Mouse (Mus musculus) forebrain, embryonic 16.5 days (tissue): ENCODE data around the gene E330034G19Rik. TPM values are rescaled to one million over a fixed set of nuclear protein-coding genes. Genes with fewer than 3 reads are reported as not detected.

ENCODE experiments used
- ATAC-seq: fragments of 200-750 bp; cut with Nextera tagmentation; 2 replicates; pipeline ENCODE4 v1.8.0; 2017; ENCODE audit warnings: mild to moderate bottlenecking, moderate library complexity
- H3K27ac ChIP-seq: fragments of 300-500 bp; sonication (generic); 2 replicates; pipeline ENCODE4 v1.5.1; 2014; ENCODE audit warnings: low read length, control low read depth
- H3K27me3 ChIP-seq: fragments of 300-500 bp; sonication (generic); replicated peaks from 2 replicates; pipeline ENCODE4 v1.6.1; 2014; ENCODE audit warnings: low read length; ENCODE audit not compliant: control insufficient read depth, insufficient read depth
- H3K36me3 ChIP-seq: fragments of 300-500 bp; sonication (generic); 2 replicates; pipeline ENCODE4 v1.6.1; 2014; ENCODE audit not compliant: control insufficient read depth, insufficient read depth
- H3K4me1 ChIP-seq: fragments of 300-500 bp; sonication (generic); replicated peaks from 2 replicates; pipeline ENCODE4 v1.6.1; 2014; ENCODE audit warnings: low read length; ENCODE audit not compliant: control insufficient read depth, insufficient read depth
- H3K4me2 ChIP-seq: fragments of 300-500 bp; sonication (generic); 2 replicates; pipeline ENCODE4 v1.6.1; 2014; ENCODE audit warnings: mild to moderate bottlenecking, low read length, control low read depth
- H3K4me3 ChIP-seq: fragments of 300-500 bp; sonication (generic); replicated peaks from 2 replicates; pipeline ENCODE4 v1.5.1; 2014; ENCODE audit warnings: mild to moderate bottlenecking, low read length, control low read depth
- H3K9ac ChIP-seq: fragments of 300-500 bp; sonication (generic); replicated peaks from 2 replicates; pipeline ENCODE4 v1.6.1; 2014; ENCODE audit warnings: low read depth, low read length, control low read depth
- H3K9me3 ChIP-seq: fragments of 300-500 bp; sonication (generic); 2 replicates; pipeline ENCODE4 v1.6.1; 2016; ENCODE audit warnings: low read length; ENCODE audit not compliant: control insufficient read depth
- WGBS: fragments of 180-500 bp; shearing (Covaris S2); extraction: QIAGEN DNeasy Blood & Tissue Kit; methylation state at CpG from one replicate; pipeline ENCODE4 v1.1.7; 2014; 5-methylcytosine and 5-hydroxymethylcytosine counted together
- polyA plus RNA-seq: library from polyadenylated mRNA; unstranded; fragments of >200 nt; fragmentation: Nextera tagmentation; extraction: Ambion mirVana; gene quantifications from 2 replicates; pipeline ENCODE4 v1.2.1, GENCODE M21; 2015

The E330034G19Rik gene
- not detected in 2 replicates for polyA plus RNA-seq

- no peak for ATAC-seq
- WGBS: 41% methylated on average over 3 of the region's 3 CpGs
- Histone ChIP-seq H3K27me3 (no peaks in the 10 kb centered on the region), H3K4me3 (no peak within 1 kb of the TSS), H3K27ac (no peak within 1 kb of the TSS), H3K36me3 (no peaks in the 10 kb centered on the region), H3K9ac (no peak within 1 kb of the TSS), H3K4me1 (no peaks in the 10 kb centered on the region), H3K9me3 (no peaks in the 10 kb centered on the region), H3K4me2 (no peak within 1 kb of the TSS)
Measured at GRCm38 (mm10) chr14:24292914-24293313, at the start of gene E330034G19Rik. TSS of gene E330034G19Rik (plus strand) at chr14:24293214.

DNA sequence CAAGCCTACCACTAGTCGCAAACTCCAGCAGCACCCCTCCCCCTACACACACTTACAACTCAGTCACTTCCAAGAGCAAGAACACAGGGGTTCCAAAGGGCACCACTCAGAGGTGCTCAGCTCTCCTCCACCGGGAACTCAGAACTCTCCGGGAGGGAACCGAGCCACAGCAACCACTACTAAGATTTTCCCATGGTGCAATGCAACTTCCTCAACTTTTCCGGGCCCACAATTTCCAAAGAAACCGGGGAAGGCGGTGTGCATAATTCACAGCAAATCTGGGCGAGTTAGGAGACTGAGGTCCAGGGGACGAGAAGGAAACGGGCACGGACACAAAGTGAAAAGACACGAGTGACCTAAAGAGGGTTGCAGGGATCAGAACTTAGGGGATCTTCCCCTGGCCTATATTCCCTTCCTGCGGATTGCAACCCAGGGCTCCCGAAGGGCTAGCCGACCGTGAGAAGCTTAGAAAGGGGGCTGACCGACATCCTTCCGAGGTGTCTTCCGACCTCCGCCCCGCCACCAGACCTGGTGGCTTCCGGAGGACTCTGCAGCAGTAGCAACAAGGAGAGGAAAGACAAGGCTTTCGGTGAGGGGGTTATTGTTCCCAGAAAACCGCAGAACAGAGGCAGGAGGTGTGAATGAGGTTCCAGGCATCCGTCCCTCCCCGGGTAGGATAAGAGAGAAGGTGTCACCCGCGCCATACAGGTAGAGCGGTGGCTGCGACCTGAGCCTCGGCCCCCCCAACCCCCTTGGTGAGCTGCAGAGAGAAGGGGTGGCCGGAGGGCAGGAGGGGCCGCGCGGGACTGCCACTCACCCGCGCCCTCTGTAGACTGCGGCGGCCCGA, 48.5 kb upstream of the E330034G19Rik start:
- peak; percentile 16 for ATAC-seq
- Histone ChIP-seq H3K27me3 (no peaks in the 10 kb centered on the region), H3K36me3 (no peaks in the 10 kb centered on the region), H3K9me3 (no peaks in the 10 kb centered on the region), H3K9ac (peak overlapping the region; percentile 94), H3K4me3 (peak overlapping the region; percentile 58), H3K4me1 (peaks cover 15% of the 10 kb centered on the region), H3K27ac (peak overlapping the region; percentile 83), H3K4me2 (peak overlapping the region; percentile 87)
- under 1% methylated on average over 40 of the region's 40 CpGs for WGBS

DNA sequence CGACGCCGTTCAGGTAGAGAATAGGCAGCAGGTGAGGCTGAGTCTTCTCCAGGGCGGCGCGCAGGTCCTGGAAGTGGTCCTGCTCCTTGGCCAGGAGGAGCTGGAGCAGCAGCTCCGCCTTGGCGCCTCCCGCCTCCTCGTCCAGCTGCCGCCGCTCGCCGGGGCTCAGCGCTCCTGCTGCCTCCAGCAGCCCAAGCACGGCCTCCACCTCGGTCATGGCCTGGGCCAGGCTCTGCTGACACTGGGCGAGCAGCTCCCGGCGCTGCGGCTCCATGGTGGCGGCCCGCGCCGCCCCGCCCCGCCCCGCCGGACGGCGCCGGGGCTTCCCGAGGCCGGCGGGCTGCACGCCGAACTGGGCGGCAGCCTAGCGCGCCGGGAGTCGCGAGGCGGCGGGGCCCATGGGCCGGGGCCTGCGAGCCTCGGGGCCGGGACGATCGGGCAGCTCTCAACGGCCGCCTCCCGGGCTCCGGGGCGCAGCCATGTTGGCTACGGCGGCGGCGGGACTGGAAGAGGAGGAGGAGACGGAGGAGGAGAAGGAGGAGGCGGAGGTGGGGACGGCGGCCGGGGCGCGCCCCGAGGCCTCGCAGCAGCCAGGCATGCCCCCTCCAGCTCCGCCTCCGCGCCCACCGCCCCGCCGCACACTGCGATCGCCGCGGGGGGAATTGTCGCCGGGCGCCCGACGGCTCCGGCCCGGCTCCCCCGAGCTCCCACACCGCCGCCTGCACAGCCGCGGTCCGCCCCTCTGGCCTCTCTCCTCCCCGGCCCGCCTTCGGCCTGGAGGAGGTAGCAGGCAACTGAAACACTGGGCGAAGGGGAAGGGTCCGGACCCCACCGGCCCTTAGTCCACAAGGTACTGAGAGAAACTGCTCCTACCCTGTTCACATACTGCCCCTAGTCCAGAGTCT, 47.6 kb upstream of the E330034G19Rik start, which contains the start of gene Dlg5:
Gene Dlg5 (minus strand): TSS at position 744 of the 905 bp plus-strand sequence.
- WGBS: under 1% methylated on average over 83 of the region's 98 CpGs
- no peaks in the 10 kb centered on the region for H3K36me3 ChIP-seq
- H3K27ac ChIP-seq: peak within 1 kb of the TSS; percentile 83
- H3K27me3 ChIP-seq: no peaks in the 10 kb centered on the region
- H3K4me3 ChIP-seq: peak within 1 kb of the TSS; percentile 58
- peak; percentile 84 for ATAC-seq
- H3K9ac ChIP-seq: peak within 1 kb of the TSS; percentile 94
- H3K9me3 ChIP-seq: no peaks in the 10 kb centered on the region
- peaks cover 15% of the 10 kb centered on the region for H3K4me1 ChIP-seq
- peak within 1 kb of the TSS; percentile 87 for H3K4me2 ChIP-seq

DNA sequence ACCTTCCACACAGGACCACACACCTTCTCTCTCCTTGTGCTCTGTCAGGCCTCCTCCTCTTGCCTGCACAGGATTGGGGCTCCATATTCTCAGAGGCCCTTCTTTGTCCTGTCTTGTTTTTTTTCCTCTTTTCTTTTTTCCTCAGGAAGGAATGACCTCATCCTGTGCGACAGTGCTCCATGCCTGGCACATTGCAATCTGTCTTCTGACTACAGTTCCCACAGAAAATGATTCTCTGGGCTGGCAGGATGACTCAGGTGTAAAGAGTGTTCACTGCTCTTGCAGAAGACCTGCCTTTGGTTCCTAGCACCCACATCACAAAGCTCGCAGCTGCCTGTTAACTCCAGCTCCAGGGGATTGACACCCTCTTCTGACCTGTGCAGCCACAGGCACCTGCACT, 43.1 kb upstream of the E330034G19Rik start:
- Histone ChIP-seq H3K27ac (no peak overlapping the region), H3K9ac (no peak overlapping the region), H3K4me2 (no peak overlapping the region), H3K9me3 (no peaks in the 10 kb centered on the region), H3K27me3 (no peaks in the 10 kb centered on the region), H3K4me3 (no peak overlapping the region), H3K4me1 (peaks cover 9% of the 10 kb centered on the region; the same call in 1 of the 2 replicates), H3K36me3 (no peaks in the 10 kb centered on the region)
- ATAC-seq: no peak
- 53% methylated on average over 2 of the region's 2 CpGs for WGBS

DNA sequence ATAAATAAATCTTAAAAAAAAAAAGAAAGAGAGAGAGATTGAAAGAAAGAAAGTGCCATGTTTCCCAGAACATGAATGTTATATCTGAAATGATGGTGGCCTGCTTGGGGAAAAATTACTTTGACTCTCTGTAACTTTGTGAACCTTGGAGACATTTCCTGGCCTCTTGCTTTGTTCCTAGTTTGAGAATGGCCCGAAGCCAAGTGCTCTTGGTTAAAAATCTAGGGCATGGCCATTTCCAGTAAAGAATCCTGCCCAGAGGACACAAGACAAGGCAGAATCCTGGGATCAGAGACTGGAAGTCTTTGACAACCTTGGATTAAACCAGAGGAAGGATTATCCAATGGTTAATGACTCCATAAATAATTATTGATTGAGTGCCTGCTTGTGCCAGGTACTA, 41.7 kb upstream of the E330034G19Rik start:
- H3K9ac ChIP-seq: no peak overlapping the region
- H3K36me3 ChIP-seq: no peaks in the 10 kb centered on the region
- H3K4me1 ChIP-seq: peaks cover 5% of the 10 kb centered on the region; the same call in 1 of the 2 replicates
- 81% methylated on average over 1 of the region's 1 CpGs for WGBS
- no peak overlapping the region for H3K27ac ChIP-seq
- H3K4me3 ChIP-seq: no peak overlapping the region
- H3K4me2 ChIP-seq: no peak overlapping the region
- ATAC-seq: no peak
- no peaks in the 10 kb centered on the region for H3K27me3 ChIP-seq
- no peaks in the 10 kb centered on the region for H3K9me3 ChIP-seq

DNA sequence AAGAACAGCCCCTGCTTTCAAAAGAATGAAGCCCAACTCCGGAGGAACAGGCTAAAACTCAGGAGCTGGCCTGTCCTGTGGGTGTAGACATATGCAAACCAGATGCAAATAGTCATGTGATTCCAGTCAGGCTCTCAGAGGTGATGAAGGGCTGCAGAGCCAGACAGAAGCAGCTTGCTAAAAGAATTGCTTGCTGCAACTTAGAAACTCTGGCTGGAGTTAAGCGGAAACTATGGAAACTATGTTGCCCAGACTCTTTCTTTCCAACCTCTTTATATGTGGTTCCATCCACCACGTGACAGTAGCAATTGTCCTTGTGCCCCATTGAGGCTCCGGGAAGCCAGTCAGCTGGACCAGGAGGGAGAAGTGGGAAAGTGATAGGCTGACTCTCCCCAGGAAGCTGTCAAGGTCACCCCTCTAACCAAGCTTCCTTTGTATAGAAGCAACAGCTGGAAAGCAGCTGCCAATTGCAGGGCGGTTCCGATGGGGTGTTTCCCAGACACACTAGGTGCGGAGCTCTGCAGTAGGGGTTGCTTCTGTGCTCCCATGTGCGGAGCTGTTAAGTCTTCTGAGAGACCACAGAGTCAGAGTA, 39.3 kb upstream of the E330034G19Rik start:
- peak; percentile 52; the same call in 1 of the 2 replicates for ATAC-seq
- H3K27ac ChIP-seq: no peak overlapping the region
- no peak overlapping the region for H3K4me3 ChIP-seq
- 13% methylated on average over 8 of the region's 8 CpGs for WGBS
- no peaks in the 10 kb centered on the region for H3K9me3 ChIP-seq
- H3K9ac ChIP-seq: no peak overlapping the region
- H3K36me3 ChIP-seq: no peaks in the 10 kb centered on the region
- no peak overlapping the region for H3K4me2 ChIP-seq
- H3K4me1 ChIP-seq: peaks cover 5% of the 10 kb centered on the region; the same call in 1 of the 2 replicates
- H3K27me3 ChIP-seq: no peaks in the 10 kb centered on the region

DNA sequence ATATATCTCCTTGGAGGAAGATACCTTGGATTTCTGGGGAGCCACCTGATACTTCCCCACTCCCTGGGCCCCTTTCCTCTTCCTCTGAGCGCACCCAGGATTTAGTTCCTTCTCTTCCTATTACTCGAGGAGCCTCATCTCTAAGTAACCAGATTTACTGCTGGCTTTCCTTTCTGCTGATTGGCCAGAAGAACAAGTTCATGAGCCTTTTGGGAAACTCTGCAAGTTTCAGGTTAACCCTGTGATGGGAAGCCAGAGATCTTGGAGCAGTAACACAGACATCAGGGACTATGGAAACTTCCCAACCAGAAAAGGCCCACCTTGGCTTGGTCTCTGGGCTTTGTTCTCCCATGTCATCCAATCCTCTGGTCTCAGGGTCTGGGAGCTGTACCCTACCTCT, 37.1 kb upstream of the E330034G19Rik start:
- H3K27me3 ChIP-seq: no peaks in the 10 kb centered on the region
- no peak overlapping the region for H3K4me2 ChIP-seq
- H3K4me1 ChIP-seq: peaks cover 5% of the 10 kb centered on the region; the same call in 1 of the 2 replicates
- H3K36me3 ChIP-seq: no peaks in the 10 kb centered on the region
- no peak overlapping the region for H3K4me3 ChIP-seq
- H3K9ac ChIP-seq: no peak overlapping the region
- no peak overlapping the region for H3K27ac ChIP-seq
- 78% methylated on average over 2 of the region's 2 CpGs for WGBS
- ATAC-seq: no peak
- H3K9me3 ChIP-seq: no peaks in the 10 kb centered on the region

GRCm38 (mm10) chr14:24260391-24260790, 32.6 kb upstream of the E330034G19Rik start:
- Histone ChIP-seq H3K4me2 (no peak overlapping the region), H3K4me3 (no peak overlapping the region), H3K4me1 (peaks cover 15% of the 10 kb centered on the region), H3K27me3 (no peaks in the 10 kb centered on the region), H3K9me3 (no peaks in the 10 kb centered on the region), H3K36me3 (no peaks in the 10 kb centered on the region), H3K27ac (no peak overlapping the region), H3K9ac (no peak overlapping the region)
- ATAC-seq: no peak
- 71% methylated on average over 4 of the region's 4 CpGs for WGBS

GRCm38 (mm10) chr14:24262382-24262781, 30.6 kb upstream of the E330034G19Rik start:
- no peak for ATAC-seq
- Histone ChIP-seq H3K36me3 (no peaks in the 10 kb centered on the region), H3K4me2 (no peak overlapping the region), H3K9me3 (no peaks in the 10 kb centered on the region), H3K4me1 (peaks cover 15% of the 10 kb centered on the region), H3K9ac (no peak overlapping the region), H3K27me3 (no peaks in the 10 kb centered on the region), H3K27ac (peak overlapping the region; percentile 60), H3K4me3 (no peak overlapping the region)
- WGBS: 80% methylated on average over 6 of the region's 6 CpGs
